Mouse (Mus musculus) embryonic facial prominence, embryonic 13.5 days (tissue): ENCODE data around the gene Ccdc153. TPM values are rescaled to one million over a fixed set of nuclear protein-coding genes. Genes with fewer than 3 reads are reported as not detected.
A peak's percentile ranks its signal among the peaks of the same experiment; 100 is the strongest.

Source experiments
- ATAC-seq: fragments of 200-750 bp; cut with Nextera tagmentation; 2 replicates; pipeline ENCODE4 v1.8.0; 2017; ENCODE audit warnings: low read depth; ENCODE audit not compliant: insufficient number of reproducible peaks, insufficient read depth, low FRiP score, low TSS enrichment
- H3K27ac ChIP-seq: fragments of 300-500 bp; sonication (generic); 2 replicates; pipeline ENCODE4 v1.5.1; 2015; ENCODE audit warnings: moderate library complexity, mild to moderate bottlenecking, inconsistent platforms
- H3K27me3 ChIP-seq: fragments of 300-500 bp; sonication (generic); 2 replicates; pipeline ENCODE4 v1.6.1; 2015; ENCODE audit warnings: mild to moderate bottlenecking, inconsistent platforms
- H3K36me3 ChIP-seq: fragments of 300-500 bp; sonication (generic); 2 replicates; pipeline ENCODE4 v1.6.1; 2015; ENCODE audit warnings: mild to moderate bottlenecking, inconsistent platforms
- H3K4me1 ChIP-seq: fragments of 300-500 bp; sonication (generic); 2 replicates; pipeline ENCODE4 v1.6.1; 2015; ENCODE audit warnings: inconsistent platforms
- H3K4me2 ChIP-seq: fragments of 300-500 bp; sonication (generic); 2 replicates; pipeline ENCODE4 v1.6.1; 2015; ENCODE audit warnings: moderate library complexity, mild to moderate bottlenecking, inconsistent platforms
- H3K4me3 ChIP-seq: fragments of 300-500 bp; sonication (generic); 2 replicates; pipeline ENCODE4 v1.5.1; 2015; ENCODE audit warnings: mild to moderate bottlenecking, inconsistent platforms
- H3K9ac ChIP-seq: fragments of 300-500 bp; sonication (generic); 2 replicates; pipeline ENCODE4 v1.6.1; 2015; ENCODE audit warnings: mild to moderate bottlenecking, inconsistent platforms
- H3K9me3 ChIP-seq: fragments of 300-500 bp; sonication (generic); 2 replicates; pipeline ENCODE4 v1.6.1; 2016; ENCODE audit warnings: inconsistent platforms
- WGBS: fragments of 180-500 bp; shearing (Covaris S2); methylation state at CpG from one replicate; pipeline ENCODE4 v1.1.7; 2015; ENCODE audit warnings: mixed read lengths; 5-methylcytosine and 5-hydroxymethylcytosine counted together
- polyA plus RNA-seq: library from polyadenylated mRNA; unstranded; fragments of >200 nt; fragmentation: Nextera tagmentation; extraction: Ambion mirVana; gene quantifications from 2 replicates; pipeline ENCODE4 v1.2.1, GENCODE M21; 2015

Ccdc153 gene
- polyA plus RNA-seq, 1 experiment from 2014 or later = not detected

DNA sequence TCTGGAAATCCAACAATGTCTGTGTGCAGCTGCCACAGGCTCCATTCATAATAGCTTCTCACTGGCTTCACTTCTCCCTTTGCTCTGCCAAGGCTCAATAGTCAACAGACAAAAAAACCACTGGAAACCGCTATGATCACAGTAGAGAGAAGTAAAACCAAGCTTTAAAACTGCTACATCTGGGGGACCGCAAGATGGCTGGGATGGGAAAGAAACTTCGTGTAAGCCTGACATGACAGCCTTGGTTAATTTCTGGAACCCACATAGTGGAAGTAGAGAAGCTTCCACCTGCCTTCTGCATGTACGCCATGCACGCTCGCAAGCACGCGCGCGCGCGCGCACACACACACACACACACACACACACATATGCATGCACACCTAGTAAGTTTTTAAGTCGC lies 26.9 kb upstream of the Ccdc153 start:
- H3K4me3 ChIP-seq = no peak overlapping the region
- no peaks in the 10 kb centered on the region; the same call in 1 of the 2 replicates for H3K9me3 ChIP-seq
- ATAC-seq = no peak
- H3K4me2 ChIP-seq = no peak overlapping the region
- H3K27ac ChIP-seq = no peak overlapping the region
- WGBS = 97% methylated on average over 14 of the region's 14 CpGs
- no peaks in the 10 kb centered on the region for H3K4me1 ChIP-seq
- H3K36me3 ChIP-seq = peaks cover 24% of the 10 kb centered on the region
- H3K9ac ChIP-seq = no peak overlapping the region
- H3K27me3 ChIP-seq = no peaks in the 10 kb centered on the region

DNA sequence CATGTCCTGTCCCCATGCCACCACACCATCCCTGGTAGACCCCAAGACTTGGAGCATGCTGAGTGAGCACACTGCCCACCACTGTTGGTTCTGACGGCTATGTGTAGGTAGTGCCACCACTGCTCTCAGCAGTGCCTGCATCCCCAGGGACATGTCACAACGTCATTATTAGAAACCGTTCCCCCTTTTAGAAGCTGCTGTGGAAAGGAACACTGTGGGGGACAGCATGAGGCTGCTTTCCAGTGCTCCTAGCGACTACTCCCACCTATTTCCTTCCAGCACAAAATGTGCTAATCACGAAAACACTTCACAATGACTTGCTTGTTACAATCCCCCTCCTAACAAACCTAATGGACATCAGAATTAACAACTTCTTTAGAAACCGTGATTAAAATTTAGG lies 14.5 kb upstream of the Ccdc153 start:
- Histone ChIP-seq H3K4me3 (no peak overlapping the region), H3K9ac (no peak overlapping the region), H3K27ac (no peak overlapping the region), H3K27me3 (no peaks in the 10 kb centered on the region), H3K4me1 (peaks cover 4% of the 10 kb centered on the region), H3K36me3 (0 out of 2 replicates have a peak, but pooled peaks cover 8% of the 10 kb centered on the region), H3K9me3 (no peaks in the 10 kb centered on the region), H3K4me2 (no peak overlapping the region)
- 72% methylated on average over 6 of the region's 6 CpGs for WGBS
- ATAC-seq = no peak

DNA sequence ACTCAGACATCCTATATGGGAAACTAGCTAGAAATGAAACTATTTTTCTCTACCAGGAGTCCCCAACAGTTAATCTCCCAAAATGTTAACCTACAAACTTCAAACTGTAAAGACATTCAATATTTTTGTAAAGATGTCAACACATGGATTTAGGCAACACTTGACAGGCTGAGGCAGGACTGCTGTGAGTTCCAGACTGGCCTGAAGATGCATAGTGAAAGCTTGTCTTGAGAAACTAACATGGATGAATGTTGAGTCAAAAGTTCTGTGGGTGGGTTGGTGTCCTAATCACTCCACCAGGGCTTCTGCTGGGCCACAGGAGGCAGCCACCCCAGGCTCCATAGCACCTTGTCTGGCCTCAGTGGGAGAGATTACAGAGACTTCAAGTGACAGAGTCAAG lies 8.9 kb upstream of the Ccdc153 start:
- peak overlapping the region; percentile 75 for H3K4me2 ChIP-seq
- H3K9me3 ChIP-seq = no peaks in the 10 kb centered on the region
- 0 out of 2 replicates have a peak, but pooled peaks cover 8% of the 10 kb centered on the region for H3K36me3 ChIP-seq
- H3K9ac ChIP-seq = 0 out of 2 replicates have a peak overlapping the region, but pooled peaks have one; percentile 27
- H3K4me3 ChIP-seq = 0 out of 2 replicates have a peak overlapping the region, but pooled peaks have one; percentile 85
- H3K4me1 ChIP-seq = peaks cover 26% of the 10 kb centered on the region
- H3K27me3 ChIP-seq = no peaks in the 10 kb centered on the region
- ATAC-seq = no peak
- H3K27ac ChIP-seq = no peak overlapping the region

DNA sequence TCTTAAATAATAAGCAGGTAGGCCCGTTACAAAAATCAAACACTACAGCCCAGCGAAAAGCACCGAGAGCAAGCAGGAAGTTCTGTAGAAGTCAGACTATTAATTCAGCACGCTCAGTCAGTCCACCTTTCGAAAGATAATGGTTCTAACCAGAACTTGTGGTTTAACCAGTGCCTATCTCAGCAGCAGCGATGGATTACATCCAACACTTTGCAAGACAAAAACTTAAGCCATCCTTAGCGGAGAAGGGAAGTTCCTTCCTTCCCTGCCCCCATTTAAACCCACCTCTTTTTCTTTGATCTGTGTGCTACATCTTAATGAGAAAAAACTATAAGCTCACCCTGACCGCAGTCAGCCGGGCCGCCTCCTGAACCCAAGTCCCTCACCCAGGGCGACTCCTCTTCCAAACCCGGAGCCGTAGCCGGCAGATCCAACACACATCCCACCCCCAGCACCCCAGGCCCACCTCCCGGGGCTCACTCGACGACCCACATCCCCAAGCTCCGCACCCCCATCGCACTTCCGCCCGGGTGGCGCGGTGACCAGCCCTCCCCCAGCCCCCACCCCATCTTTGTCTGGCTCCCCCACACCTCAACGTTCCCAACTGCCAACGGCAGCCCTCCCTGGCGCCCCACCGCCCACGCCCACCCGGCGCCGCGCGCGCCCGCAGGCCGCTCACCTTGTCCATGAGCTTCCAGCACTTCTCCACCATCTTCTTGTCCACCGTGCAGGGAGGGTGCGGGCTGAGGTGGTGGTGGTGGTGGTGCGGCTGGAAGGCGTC lies 7.3 kb upstream of the Ccdc153 start:
- H3K9ac ChIP-seq = peak overlapping the region; percentile 93
- H3K36me3 ChIP-seq = 0 out of 2 replicates have a peak, but pooled peaks cover 1% of the 10 kb centered on the region
- peaks cover 27% of the 10 kb centered on the region for H3K4me1 ChIP-seq
- ATAC-seq = peak; percentile 69
- peak overlapping the region; percentile 75 for H3K4me2 ChIP-seq
- no peaks in the 10 kb centered on the region for H3K9me3 ChIP-seq
- H3K27me3 ChIP-seq = no peaks in the 10 kb centered on the region
- peak overlapping the region; percentile 85 for H3K4me3 ChIP-seq
- WGBS = under 1% methylated on average over 40 of the region's 40 CpGs
- H3K27ac ChIP-seq = peak overlapping the region; percentile 97

DNA sequence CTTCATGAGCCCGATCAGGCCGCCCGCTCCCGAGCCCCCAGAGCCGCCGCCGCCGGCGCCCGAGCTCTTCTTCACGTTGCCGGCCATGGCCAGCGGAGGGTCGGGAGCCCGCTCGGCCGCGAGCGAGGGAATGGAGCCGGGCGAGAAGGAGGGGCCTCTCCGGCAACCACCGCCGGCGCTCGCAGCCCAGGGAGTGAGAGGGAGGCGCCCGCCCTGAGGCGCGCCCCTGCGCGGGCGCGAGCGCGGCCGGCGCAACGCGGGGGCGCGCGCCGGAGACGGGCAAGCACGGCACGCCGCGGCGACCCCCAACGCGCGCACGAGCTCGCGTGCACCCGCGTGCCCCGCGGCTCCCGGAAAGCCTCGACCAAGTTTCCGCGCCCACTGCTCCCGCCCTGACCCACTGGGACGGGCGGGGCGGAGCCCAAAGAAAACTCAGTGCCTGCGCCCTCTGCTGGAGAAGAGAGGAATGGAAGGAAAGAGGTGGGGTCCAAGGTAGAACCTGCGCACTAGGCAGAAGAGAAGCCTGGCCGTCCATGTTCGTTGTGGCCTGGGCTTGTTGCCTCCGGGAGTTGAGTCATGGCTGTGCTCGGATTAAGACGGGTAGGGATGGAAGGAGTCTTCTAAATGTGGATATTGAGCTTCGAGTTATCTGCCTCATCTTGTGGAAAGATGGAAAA lies 6.5 kb upstream of the Ccdc153 start, which contains the start of gene Cbl:
Cbl (minus strand) TSS at position 248 of the 677 bp plus-strand sequence.
- H3K27me3 ChIP-seq = no peaks in the 10 kb centered on the region
- H3K9ac ChIP-seq = peak within 1 kb of the TSS; percentile 93
- no peaks in the 10 kb centered on the region for H3K36me3 ChIP-seq
- peak within 1 kb of the TSS; percentile 97 for H3K27ac ChIP-seq
- H3K9me3 ChIP-seq = no peaks in the 10 kb centered on the region
- peak within 1 kb of the TSS; percentile 85 for H3K4me3 ChIP-seq
- H3K4me2 ChIP-seq = peak within 1 kb of the TSS; percentile 75
- peak; percentile 94 for ATAC-seq
- WGBS = under 1% methylated on average over 73 of the region's 76 CpGs
- H3K4me1 ChIP-seq = peaks cover 27% of the 10 kb centered on the region

DNA sequence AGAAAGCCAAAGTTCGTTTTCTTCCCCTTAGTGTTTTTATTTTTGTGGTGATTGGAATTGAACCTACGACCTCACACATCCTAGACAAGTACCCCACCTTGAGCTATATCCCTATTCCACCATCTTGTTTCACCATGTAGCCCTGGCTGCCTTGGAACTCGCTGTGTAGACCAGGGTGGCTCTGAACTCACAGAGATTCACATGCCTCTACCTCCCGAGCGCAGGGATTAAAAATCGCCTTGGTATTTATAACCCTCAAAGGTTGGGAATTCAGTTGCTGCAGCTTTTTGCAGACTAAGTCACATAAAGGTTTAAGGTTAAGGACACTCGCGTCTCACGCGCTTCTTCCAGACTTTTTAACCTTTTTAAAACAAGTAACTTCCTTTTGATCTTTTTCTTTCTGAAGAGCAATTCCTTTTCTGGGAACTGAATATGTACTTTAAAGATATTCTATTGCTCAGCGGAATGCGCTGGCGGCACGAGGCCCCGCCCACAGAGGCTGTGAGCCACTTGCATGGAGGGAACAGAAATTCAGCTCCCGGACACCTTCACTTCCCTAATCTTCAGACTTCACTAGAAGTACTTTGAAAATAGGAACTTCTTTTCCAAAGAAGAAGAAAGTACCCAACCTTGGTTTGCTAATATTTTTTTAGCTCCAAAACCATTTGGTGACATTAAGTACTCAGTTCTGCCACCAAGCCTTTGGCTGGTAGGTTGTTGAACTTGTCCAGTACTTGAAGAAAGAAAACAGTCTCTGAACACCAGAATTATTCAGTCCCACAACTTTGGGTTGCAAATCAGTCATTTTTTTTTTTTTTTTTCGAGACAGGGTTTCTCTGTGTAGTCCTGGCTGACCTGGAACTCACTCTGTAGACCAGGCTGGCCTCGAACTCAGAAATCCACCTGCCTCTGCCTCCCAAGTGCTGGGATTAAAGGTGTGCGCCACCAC lies 5.7 kb upstream of the Ccdc153 start:
- peak overlapping the region; percentile 75 for H3K4me2 ChIP-seq
- H3K36me3 ChIP-seq = no peaks in the 10 kb centered on the region
- peak overlapping the region; percentile 30; the same call in 1 of the 2 replicates for H3K27ac ChIP-seq
- no peaks in the 10 kb centered on the region for H3K9me3 ChIP-seq
- peak overlapping the region; percentile 85 for H3K4me3 ChIP-seq
- H3K4me1 ChIP-seq = peaks cover 27% of the 10 kb centered on the region
- no peaks in the 10 kb centered on the region for H3K27me3 ChIP-seq
- ATAC-seq = no peak
- H3K9ac ChIP-seq = peak overlapping the region; percentile 4; the same call in 1 of the 2 replicates
- 23% methylated on average over 19 of the region's 19 CpGs for WGBS

DNA sequence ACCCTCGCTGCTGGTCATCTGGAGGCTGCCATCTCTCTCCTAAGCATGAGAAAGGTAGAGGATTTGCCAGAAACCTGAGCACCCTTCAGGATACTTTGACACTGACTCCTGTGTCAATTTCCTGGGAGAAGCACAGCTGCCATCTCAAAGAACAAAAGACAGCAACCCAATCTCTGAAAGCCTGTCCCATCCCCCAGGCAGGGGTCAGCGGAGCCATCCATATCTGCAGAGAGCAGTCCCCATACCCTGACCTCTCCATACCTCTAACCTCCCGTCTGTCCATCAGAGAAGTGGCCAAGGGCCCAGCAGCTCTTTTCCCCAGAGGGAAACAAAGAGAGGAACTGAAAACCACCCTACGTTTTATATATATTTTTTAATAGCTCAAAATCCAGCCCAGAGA lies 3.9 kb upstream of the Ccdc153 start:
- Histone ChIP-seq H3K36me3 (no peaks in the 10 kb centered on the region), H3K9me3 (no peaks in the 10 kb centered on the region), H3K27ac (no peak overlapping the region), H3K4me1 (peaks cover 17% of the 10 kb centered on the region), H3K9ac (no peak overlapping the region), H3K4me2 (no peak overlapping the region), H3K4me3 (no peak overlapping the region), H3K27me3 (no peaks in the 10 kb centered on the region)
- ATAC-seq = no peak
- 42% methylated on average over 4 of the region's 4 CpGs for WGBS

DNA sequence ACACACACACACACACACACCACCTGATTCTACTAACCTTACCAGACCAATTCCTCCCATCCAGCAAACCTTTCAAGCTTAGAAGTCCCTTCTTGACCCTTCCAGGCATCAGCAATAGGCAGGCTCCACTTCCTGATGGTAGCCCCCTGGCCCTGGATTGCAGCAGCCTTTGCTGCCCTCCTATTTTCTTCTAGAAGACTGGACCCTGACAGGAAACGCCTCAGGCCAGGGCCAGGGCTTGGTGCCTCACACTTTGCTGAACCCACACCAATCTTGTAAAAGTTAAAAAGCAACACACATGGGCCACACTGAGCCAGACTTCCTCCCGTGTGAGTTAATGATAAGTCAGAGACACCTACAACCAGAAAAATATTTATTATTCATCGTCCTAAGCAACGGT lies 3.3 kb upstream of the Ccdc153 start:
- no peak overlapping the region for H3K9ac ChIP-seq
- no peaks in the 10 kb centered on the region for H3K27me3 ChIP-seq
- no peak overlapping the region for H3K4me2 ChIP-seq
- no peak overlapping the region for H3K27ac ChIP-seq
- WGBS = 52% methylated on average over 4 of the region's 4 CpGs
- H3K4me1 ChIP-seq = peaks cover 11% of the 10 kb centered on the region
- no peaks in the 10 kb centered on the region for H3K9me3 ChIP-seq
- no peak overlapping the region for H3K4me3 ChIP-seq
- ATAC-seq = no peak
- H3K36me3 ChIP-seq = no peaks in the 10 kb centered on the region

DNA sequence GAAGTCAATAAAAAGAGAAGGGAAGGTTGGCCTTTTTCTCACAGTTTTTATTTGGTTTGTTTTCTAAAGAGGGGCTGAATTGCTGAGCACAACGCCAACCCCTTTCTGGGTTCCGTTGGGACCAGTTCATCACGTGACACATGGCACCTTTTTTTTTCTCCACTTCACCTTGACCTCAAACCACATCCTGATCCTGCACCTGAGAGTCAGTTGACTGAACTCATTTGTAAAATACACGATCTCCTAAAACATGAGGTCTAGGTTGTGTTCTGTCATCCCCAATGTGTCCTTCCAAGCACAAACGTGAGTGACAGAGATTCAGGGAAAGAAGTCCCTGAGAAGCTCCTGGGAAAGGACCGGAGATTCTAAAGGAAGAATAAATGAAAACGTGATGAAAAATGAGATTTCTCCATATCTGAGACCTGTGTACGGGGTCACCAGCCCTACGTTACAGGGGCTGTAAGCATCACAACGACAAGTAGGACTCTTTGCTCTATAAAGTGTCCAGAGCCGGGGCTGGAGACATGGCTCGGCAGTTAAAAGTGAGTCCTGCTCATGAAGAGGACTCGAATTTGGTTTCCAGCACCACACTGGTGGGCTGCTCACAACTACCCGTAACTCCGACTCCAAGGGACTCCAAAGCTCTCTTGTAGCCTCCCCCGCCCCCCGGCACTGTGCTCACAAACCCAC lies 1.8 kb upstream of the Ccdc153 start:
- Histone ChIP-seq H3K9ac (no peak overlapping the region), H3K9me3 (no peaks in the 10 kb centered on the region), H3K4me2 (no peak overlapping the region), H3K4me1 (peaks cover 6% of the 10 kb centered on the region; the same call in 1 of the 2 replicates), H3K4me3 (no peak overlapping the region), H3K36me3 (no peaks in the 10 kb centered on the region), H3K27me3 (no peaks in the 10 kb centered on the region), H3K27ac (no peak overlapping the region)
- WGBS = 80% methylated on average over 17 of the region's 17 CpGs
- no peak for ATAC-seq

DNA sequence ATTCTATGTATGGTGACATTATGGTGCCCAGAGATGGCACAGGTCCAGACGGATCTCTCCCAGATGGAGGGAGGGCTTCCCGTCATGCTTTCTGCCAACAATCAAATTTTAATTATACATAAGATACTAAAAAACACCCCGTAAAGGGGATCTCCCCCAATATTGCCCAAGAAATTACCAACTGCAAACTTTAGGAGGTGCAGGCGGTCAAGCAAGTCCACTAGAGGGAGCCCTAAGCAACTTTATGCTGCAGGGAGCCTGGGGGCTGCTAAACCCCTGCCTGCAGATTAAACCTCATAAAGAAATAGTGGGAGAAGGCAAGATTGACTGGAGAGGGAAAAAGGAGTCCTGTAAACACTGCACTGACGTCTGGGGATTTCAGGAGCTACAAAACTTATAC lies 1.0 kb upstream of the Ccdc153 start:
- peaks cover 5% of the 10 kb centered on the region; the same call in 1 of the 2 replicates for H3K4me1 ChIP-seq
- no peak overlapping the region for H3K27ac ChIP-seq
- ATAC-seq = no peak
- H3K4me2 ChIP-seq = no peak overlapping the region
- 10% methylated on average over 5 of the region's 5 CpGs for WGBS
- no peaks in the 10 kb centered on the region for H3K36me3 ChIP-seq
- no peak overlapping the region for H3K4me3 ChIP-seq
- no peaks in the 10 kb centered on the region for H3K27me3 ChIP-seq
- H3K9ac ChIP-seq = no peak overlapping the region
- no peaks in the 10 kb centered on the region for H3K9me3 ChIP-seq
